Mouse (Mus musculus) forebrain, embryonic 11.5 days (tissue): ENCODE data around the gene Gm5741. TPM values are rescaled to one million over a fixed set of nuclear protein-coding genes. Genes with fewer than 3 reads are reported as not detected.

ENCODE experiments used
- ATAC-seq: fragments of 200-750 bp; cut with Nextera tagmentation; replicated peaks from 2 replicates; pipeline ENCODE4 v1.8.0; 2017; ENCODE audit warnings: moderate TSS enrichment; ENCODE audit not compliant: low FRiP score
- DNase-seq: peaks from one replicate; pipeline ENCODE4 v3.0.0-alpha.2; 2017; ENCODE audit warnings: low spot score
- H3K27ac ChIP-seq: fragments of 300-500 bp; sonication (generic); 2 replicates; pipeline ENCODE4 v1.5.1; 2014; ENCODE audit warnings: low read depth, low read length
- H3K27me3 ChIP-seq: fragments of 300-500 bp; sonication (generic); 2 replicates; pipeline ENCODE4 v1.6.1; 2014; ENCODE audit warnings: mild to moderate bottlenecking, low read length, mixed read lengths; ENCODE audit not compliant: control insufficient read depth, insufficient read depth
- H3K36me3 ChIP-seq: fragments of 300-500 bp; sonication (generic); 2 replicates; pipeline ENCODE4 v1.6.1; 2014; ENCODE audit warnings: mild to moderate bottlenecking, low read length, moderate library complexity, mixed read lengths; ENCODE audit not compliant: control insufficient read depth, insufficient read depth
- H3K4me1 ChIP-seq: fragments of 300-500 bp; sonication (generic); replicated peaks from 2 replicates; pipeline ENCODE4 v1.6.1; 2014; ENCODE audit warnings: low read length, mixed read lengths; ENCODE audit not compliant: control insufficient read depth, insufficient read depth
- H3K4me2 ChIP-seq: fragments of 300-500 bp; sonication (generic); 2 replicates; pipeline ENCODE4 v1.6.1; 2014; ENCODE audit warnings: low read depth, mild to moderate bottlenecking, low read length, moderate library complexity, mixed read lengths; ENCODE audit not compliant: severe bottlenecking
- H3K4me3 ChIP-seq: fragments of 300-500 bp; sonication (generic); 2 replicates; pipeline ENCODE4 v1.5.1; 2014; ENCODE audit warnings: low read depth, low read length
- H3K9ac ChIP-seq: fragments of 300-500 bp; sonication (generic); 2 replicates; pipeline ENCODE4 v1.6.1; 2014; ENCODE audit warnings: low read length
- H3K9me3 ChIP-seq: fragments of 300-500 bp; sonication (generic); 2 replicates; pipeline ENCODE4 v1.6.1; 2016; ENCODE audit warnings: low read length, mixed read lengths; ENCODE audit not compliant: control insufficient read depth
- WGBS: fragments of 180-500 bp; shearing (Covaris S2); extraction: QIAGEN DNeasy Blood & Tissue Kit; methylation state at CpG from one replicate; pipeline ENCODE4 v1.1.7; 2014; 5-methylcytosine and 5-hydroxymethylcytosine counted together
- polyA plus RNA-seq: library from polyadenylated mRNA; unstranded; fragments of >200 nt; fragmentation: Nextera tagmentation; extraction: Ambion mirVana; gene quantifications from 2 replicates; pipeline ENCODE4 v1.2.1, GENCODE M21; 2014

The Gm5741 gene
- polyA plus RNA-seq, 1 experiment from 2014 or later: not detected

DNA sequence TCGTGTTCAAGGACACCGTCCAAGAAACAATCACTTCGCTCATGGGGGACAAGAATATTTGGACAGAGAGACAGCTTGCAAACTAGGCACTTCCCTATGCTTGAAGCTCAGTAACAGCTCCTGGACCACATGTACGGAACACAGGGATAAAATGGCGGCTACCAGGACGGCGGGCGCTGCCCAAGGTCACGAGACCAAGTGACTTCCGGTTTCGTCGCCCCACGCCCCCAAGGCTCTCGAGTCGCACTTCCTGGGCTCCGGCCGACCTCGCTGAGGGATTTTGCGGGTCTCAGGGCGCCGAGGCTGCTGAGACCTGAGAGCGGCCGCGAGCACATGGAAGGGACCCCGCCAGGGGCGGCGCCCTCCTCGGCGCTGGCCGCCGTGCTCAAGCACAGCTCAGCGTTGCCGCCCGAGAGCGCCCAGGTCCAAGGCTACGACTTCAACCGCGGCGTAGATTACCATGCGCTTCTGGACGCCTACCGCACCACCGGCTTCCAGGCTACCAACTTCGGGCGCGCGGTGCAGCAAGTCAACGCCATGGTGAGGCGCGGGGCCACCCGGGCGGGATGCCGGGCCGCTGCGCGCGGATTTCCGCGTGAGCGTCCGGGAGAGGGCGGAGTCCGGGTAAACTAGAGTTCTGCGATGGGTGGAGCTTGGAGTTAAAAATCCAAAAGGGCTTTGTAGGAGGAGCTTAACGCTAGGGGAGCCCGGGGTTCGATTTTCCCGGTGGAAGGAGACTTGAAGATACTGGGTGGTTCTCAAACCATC is 3.9 kb upstream of the Gm5741 start, which contains the start of gene Dhps:
TSS of gene Dhps (plus strand) at position 244 of the 768 bp plus-strand sequence.
- Histone ChIP-seq H3K27me3 (no peaks in the 10 kb centered on the region), H3K4me1 (peaks cover 6% of the 10 kb centered on the region; the same call in 1 of the 2 replicates)
- WGBS: under 1% methylated on average over 68 of the region's 68 CpGs

DNA sequence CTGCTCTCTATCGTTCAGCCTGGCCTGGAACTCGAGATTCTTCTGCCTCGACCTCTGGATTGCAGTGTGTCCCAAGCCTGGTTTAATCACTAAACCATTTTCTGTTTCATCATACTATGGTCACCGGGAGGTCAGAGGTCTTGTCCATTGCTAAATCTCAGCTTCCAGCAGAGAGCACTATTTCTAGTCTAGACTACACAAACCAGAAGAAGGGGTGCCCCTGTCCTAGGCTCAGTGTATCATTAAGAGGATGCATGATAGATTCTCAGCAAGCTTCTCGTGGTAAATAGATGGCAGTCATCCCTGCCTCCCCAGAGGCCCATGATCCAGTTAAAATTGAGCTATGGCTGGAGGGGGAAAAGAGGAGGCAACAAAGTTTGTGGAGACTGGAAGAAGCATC is 3.3 kb upstream of the Gm5741 start:
- peak; percentile 50 for DNase-seq
- 87% methylated on average over 5 of the region's 5 CpGs for WGBS
- ATAC-seq: no peak
- Histone ChIP-seq H3K36me3 (peaks cover 7% of the 10 kb centered on the region), H3K27me3 (no peaks in the 10 kb centered on the region), H3K4me1 (peaks cover 6% of the 10 kb centered on the region; the same call in 1 of the 2 replicates), H3K27ac (peak overlapping the region; percentile 92; the same call in 1 of the 2 replicates), H3K4me2 (peak overlapping the region; percentile 66), H3K4me3 (peak overlapping the region; percentile 91), H3K9ac (peak overlapping the region; percentile 79; the same call in 1 of the 2 replicates), H3K9me3 (no peaks in the 10 kb centered on the region)

More for the DNA sequence above, 3.9 kb upstream of the Gm5741 start, which contains the start of gene Dhps:
- ATAC-seq (peak; percentile 90), DNase-seq (peak; percentile 94)
- Histone ChIP-seq H3K9ac (peak within 1 kb of the TSS; percentile 79), H3K36me3 (peaks cover 2% of the 10 kb centered on the region; the same call in 1 of the 2 replicates), H3K4me2 (peak within 1 kb of the TSS; percentile 66), H3K27ac (peak within 1 kb of the TSS; percentile 92), H3K9me3 (no peaks in the 10 kb centered on the region), H3K4me3 (peak within 1 kb of the TSS; percentile 91)

DNA sequence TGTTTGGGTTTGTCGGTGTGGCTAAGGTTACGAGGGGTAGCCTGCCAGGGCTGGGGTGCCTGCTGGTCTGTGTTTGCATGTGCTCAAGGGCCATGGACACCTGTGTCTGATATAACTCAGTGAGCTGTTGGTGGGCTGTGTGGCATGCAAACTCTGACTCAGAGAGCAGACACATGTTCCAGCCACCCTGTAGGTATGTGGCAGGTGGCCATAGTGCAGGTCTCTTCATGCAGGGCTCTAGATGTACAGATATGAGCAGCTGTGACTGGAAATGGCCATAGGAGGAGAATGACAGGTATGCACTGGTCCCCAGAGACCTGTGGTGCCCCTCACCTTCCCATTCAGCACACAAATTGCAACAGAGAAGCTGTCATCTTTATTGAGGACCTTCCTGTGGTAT is 627 bp downstream of the Gm5741 start:
- Histone ChIP-seq H3K4me2 (no peak overlapping the region), H3K27me3 (no peaks in the 10 kb centered on the region), H3K4me3 (no peak overlapping the region), H3K36me3 (peaks cover 5% of the 10 kb centered on the region; the same call in 1 of the 2 replicates), H3K9me3 (no peaks in the 10 kb centered on the region), H3K27ac (no peak overlapping the region), H3K4me1 (no peaks in the 10 kb centered on the region; the same call in 1 of the 2 replicates), H3K9ac (no peak overlapping the region)
- peak; percentile 44 for DNase-seq
- ATAC-seq: no peak
- WGBS: 94% methylated on average over 2 of the region's 2 CpGs

DNA sequence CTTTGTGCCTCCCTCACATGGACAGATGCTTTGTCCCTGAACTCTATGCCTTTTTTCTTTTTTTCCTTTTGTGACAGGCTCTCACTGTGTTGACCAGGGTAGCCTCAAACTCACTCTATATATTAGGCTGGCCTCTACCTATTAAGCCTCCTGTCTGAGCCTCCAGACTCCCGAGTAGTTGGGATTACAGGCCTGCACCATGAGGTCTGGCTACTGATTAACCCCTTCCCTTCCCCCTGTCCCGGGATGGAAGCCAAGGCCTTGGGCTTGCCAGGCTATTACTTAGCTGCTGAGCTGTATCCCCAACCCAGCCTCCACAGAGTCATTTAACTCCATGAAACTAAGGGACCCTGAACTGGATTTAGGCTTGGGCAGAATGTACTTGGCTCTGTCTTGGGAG is 2.6 kb downstream of the Gm5741 start:
- Histone ChIP-seq H3K36me3 (peaks cover 5% of the 10 kb centered on the region; the same call in 1 of the 2 replicates), H3K9me3 (no peaks in the 10 kb centered on the region), H3K4me2 (no peak overlapping the region), H3K4me1 (peaks cover 4% of the 10 kb centered on the region; the same call in 1 of the 2 replicates), H3K9ac (no peak overlapping the region), H3K27ac (no peak overlapping the region), H3K4me3 (no peak overlapping the region), H3K27me3 (no peaks in the 10 kb centered on the region)
- no peak for DNase-seq
- 43% methylated on average over 2 of the region's 2 CpGs for WGBS
- no peak for ATAC-seq

DNA sequence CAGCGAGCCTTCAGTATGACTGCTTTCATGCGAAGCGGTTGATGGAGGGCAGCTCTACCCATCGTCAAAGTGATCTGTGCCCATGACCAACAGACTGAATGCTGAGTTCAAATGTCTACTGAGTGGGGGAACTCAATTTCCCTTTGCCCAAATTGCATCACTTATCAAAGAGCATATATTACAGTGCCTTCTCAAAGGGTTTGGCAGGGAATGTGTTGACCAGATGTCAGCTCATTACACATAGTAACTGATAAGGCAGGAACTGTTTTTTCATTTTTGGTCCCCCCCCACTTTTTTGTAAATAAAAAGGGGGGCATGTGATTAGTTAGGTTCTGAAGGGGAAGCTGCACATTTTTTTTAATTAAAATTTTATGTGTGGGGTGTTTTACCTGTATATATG is 5.2 kb downstream of the Gm5741 start:
- H3K4me3 ChIP-seq: no peak overlapping the region
- no peaks in the 10 kb centered on the region for H3K27me3 ChIP-seq
- no peak overlapping the region for H3K27ac ChIP-seq
- H3K4me1 ChIP-seq: peaks cover 4% of the 10 kb centered on the region; the same call in 1 of the 2 replicates
- no peaks in the 10 kb centered on the region for H3K9me3 ChIP-seq
- WGBS: 94% methylated on average over 4 of the region's 4 CpGs
- H3K36me3 ChIP-seq: peaks cover 5% of the 10 kb centered on the region; the same call in 1 of the 2 replicates
- no peak overlapping the region for H3K4me2 ChIP-seq
- H3K9ac ChIP-seq: no peak overlapping the region
- DNase-seq (no peak), ATAC-seq (no peak)

DNA sequence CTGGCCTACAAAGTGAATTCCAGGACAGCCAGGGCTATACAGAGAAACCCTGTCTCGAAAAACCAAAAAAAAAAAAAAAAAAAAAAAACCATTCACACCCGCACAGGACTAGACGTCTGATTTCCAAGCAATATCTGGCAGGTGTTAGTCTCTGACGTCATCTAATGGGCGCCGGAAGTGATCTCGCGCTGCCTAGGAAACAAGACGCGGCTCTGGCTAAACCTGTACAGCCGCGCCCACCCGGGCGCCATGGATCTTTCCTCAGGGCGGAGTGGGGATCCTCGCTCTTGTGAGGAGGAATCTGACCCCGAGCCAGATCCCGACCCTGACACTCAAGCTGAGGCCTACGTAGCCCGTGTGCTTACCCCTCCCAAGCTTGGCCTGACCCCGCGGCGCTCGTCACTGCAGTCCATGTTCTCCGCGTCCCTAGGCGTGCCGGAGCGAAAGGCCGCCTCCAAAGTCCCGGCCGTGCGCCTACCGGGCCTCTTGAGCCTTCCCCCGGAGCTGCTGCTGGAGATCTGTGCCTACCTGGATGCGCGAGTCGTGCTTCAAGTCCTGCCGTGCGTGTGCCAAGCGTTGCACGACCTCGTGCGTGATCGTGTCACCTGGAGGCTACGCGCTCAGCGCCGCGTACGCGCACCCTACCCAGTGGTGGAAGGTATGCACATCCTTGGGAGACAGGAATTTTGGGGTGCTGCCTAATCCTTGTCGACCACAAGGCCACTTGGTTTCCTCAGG is 7.7 kb downstream of the Gm5741 start, which contains the start of gene Fbxw9:
TSS of gene Fbxw9 (plus strand) at position 177 of the 738 bp plus-strand sequence.
- Histone ChIP-seq H3K4me3 (peak within 1 kb of the TSS; percentile 79), H3K4me1 (peaks cover 4% of the 10 kb centered on the region; the same call in 1 of the 2 replicates), H3K27me3 (no peaks in the 10 kb centered on the region), H3K9me3 (no peaks in the 10 kb centered on the region), H3K36me3 (peaks cover 5% of the 10 kb centered on the region; the same call in 1 of the 2 replicates), H3K27ac (no peak within 1 kb of the TSS), H3K4me2 (peak within 1 kb of the TSS; percentile 92), H3K9ac (peak within 1 kb of the TSS; percentile 63)
- ATAC-seq (peak; percentile 92), DNase-seq (peak; percentile 93)
- under 1% methylated on average over 52 of the region's 53 CpGs for WGBS

DNA sequence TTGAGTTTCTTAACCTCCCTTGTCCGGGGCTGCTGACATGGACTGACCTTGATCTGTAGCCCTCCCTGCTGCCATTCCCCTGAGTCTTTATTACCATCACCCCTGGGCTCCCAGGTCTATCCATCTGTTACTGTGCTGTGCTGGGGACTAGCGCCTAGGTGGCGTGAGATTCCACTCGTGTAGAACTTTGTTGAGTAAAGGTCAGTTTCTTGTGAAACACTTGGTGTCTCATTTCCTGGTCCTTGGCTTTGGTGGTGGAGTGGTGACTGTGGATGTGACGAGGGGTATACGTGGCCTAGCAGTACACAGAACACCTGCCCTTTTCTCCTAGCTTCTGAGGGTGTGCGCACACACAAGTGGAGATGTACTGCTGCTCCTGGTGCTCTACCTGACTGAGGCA is 10.4 kb downstream of the Gm5741 start:
- DNase-seq (no peak), ATAC-seq (no peak)
- WGBS: 85% methylated on average over 7 of the region's 7 CpGs
- no peaks in the 10 kb centered on the region for H3K27me3 ChIP-seq
- no peaks in the 10 kb centered on the region for H3K9me3 ChIP-seq
- no peak overlapping the region for H3K9ac ChIP-seq
- H3K4me2 ChIP-seq: no peak overlapping the region
- peaks cover 4% of the 10 kb centered on the region; the same call in 1 of the 2 replicates for H3K4me1 ChIP-seq
- H3K4me3 ChIP-seq: no peak overlapping the region
- peaks cover 16% of the 10 kb centered on the region for H3K36me3 ChIP-seq
- H3K27ac ChIP-seq: no peak overlapping the region

DNA sequence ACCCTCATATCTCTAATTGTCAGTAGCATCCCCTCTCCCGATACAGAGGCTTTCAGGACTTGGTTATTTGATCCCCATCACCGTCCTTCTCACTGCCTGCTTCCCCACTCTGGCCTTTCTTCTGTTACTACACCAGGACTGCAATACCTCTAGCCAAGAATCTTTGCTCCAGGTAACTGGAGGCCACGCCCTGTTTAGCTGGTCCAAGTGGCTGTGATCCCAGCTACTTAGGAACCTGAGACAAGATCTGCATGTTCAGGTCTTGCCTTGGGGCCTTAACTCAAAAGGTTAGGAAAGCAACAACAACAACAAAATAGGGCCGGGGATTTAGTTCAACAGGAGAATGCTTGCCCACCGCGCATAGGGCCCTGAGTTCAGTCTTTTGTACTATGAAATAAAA is 24.2 kb downstream of the Gm5741 start:
- no peak for DNase-seq
- Histone ChIP-seq H3K9me3 (no peaks in the 10 kb centered on the region), H3K9ac (no peak overlapping the region), H3K36me3 (peaks cover 19% of the 10 kb centered on the region), H3K27me3 (no peaks in the 10 kb centered on the region), H3K4me2 (no peak overlapping the region), H3K27ac (no peak overlapping the region), H3K4me3 (no peak overlapping the region), H3K4me1 (0 out of 2 replicates have a peak, but pooled peaks cover 3% of the 10 kb centered on the region)
- 90% methylated on average over 6 of the region's 6 CpGs for WGBS
- no peak for ATAC-seq
